In the genomic region with DNA sequence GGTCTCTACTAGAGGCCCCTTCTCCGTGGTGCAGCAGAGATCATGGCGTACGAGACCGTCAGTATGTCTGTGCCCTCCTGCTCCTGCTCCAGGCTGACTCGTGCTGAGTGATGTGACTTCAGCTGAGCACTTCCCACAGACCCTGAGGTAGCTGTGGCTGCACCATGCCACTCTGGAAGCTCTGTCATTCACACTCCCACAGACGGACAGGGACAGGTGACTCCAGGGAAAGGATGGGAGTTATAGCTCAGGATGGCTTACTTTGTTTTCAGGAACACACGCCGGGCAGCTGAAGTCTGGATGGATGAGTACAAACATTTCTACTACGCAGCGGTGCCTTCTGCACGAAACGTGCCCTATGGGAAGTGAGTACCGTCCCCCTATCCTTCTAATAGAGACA, we compare ENCODE assay signal across 16 mouse cellular contexts.
"Had no signal": no experiment of that assay in that cellular context is flagged by ENCODE, and none has a peak within 500 bp of the region (broad histone marks: within the 10 kb centered on the region; RNA-seq: fewer than 3 reads in every experiment).

No protein-coding gene starts in this region.

- H3K4me3 ChIP-seq: neural tube, embryonic 13.5 days; neural tube, embryonic 15.5 days; stomach, embryonic 15.5 days had no signal

- H3K9ac ChIP-seq: neural tube, embryonic 13.5 days; neural tube, embryonic 15.5 days; stomach, embryonic 15.5 days had no signal

- H3K9me3 ChIP-seq: neural tube, embryonic 13.5 days; neural tube, embryonic 15.5 days; stomach, embryonic 15.5 days had no signal

- DNase-seq: retina, postnatal 1 day; right cerebral cortex, adult 18-20 months; right cerebral cortex, postnatal 14 days; right cerebral cortex, postnatal 25 days; right cerebral cortex, postnatal 4 days; spleen, adult 18-20 months; thymus, adult 18-20 months; thymus, adult 2 months; thymus, postnatal 14 days; thymus, postnatal 25 days; thymus, postnatal 36 days; thymus, postnatal 4 days had no signal

- H3K27me3 ChIP-seq: neural tube, embryonic 13.5 days; neural tube, embryonic 15.5 days; stomach, embryonic 15.5 days had no signal

- H3K4me2 ChIP-seq: neural tube, embryonic 13.5 days; neural tube, embryonic 15.5 days; stomach, embryonic 15.5 days had no signal

- H3K27ac ChIP-seq: neural tube, embryonic 13.5 days; neural tube, embryonic 15.5 days; stomach, embryonic 15.5 days; stomach, postnatal 0 days had no signal

- H3K4me1 ChIP-seq: stomach, embryonic 15.5 days had no signal
